Mouse (Mus musculus) hindbrain, embryonic 16.5 days (tissue): Measurements from ENCODE around the gene Mrpl9. TPM values are rescaled to one million over a fixed set of nuclear protein-coding genes. Genes with fewer than 3 reads are reported as not detected.

Source experiments
- ATAC-seq: fragments of 200-750 bp; cut with Nextera tagmentation; 2 replicates; pipeline ENCODE4 v1.8.0; 2017; ENCODE audit warnings: moderate TSS enrichment, moderate library complexity
- H3K27ac ChIP-seq: fragments of 300-500 bp; sonication (generic); 2 replicates; pipeline ENCODE4 v1.5.1; 2014; ENCODE audit warnings: low read depth, mild to moderate bottlenecking, control low read depth, low read length, moderate library complexity
- H3K27me3 ChIP-seq: fragments of 300-500 bp; sonication (generic); replicated peaks from 2 replicates; pipeline ENCODE4 v1.6.1; 2014; ENCODE audit warnings: low read length; ENCODE audit not compliant: control insufficient read depth, insufficient read depth
- H3K36me3 ChIP-seq: fragments of 300-500 bp; sonication (generic); 2 replicates; pipeline ENCODE4 v1.6.1; 2014; ENCODE audit warnings: mild to moderate bottlenecking, low read length, moderate library complexity, mixed read lengths; ENCODE audit not compliant: control insufficient read depth, insufficient read depth
- H3K4me1 ChIP-seq: fragments of 300-500 bp; sonication (generic); 2 replicates; pipeline ENCODE4 v1.6.1; 2014; ENCODE audit warnings: low read depth, low read length; ENCODE audit not compliant: control insufficient read depth, insufficient read depth
- H3K4me2 ChIP-seq: fragments of 300-500 bp; sonication (generic); 2 replicates; pipeline ENCODE4 v1.6.1; 2014; ENCODE audit warnings: mild to moderate bottlenecking, low read length, control low read depth, moderate library complexity
- H3K4me3 ChIP-seq: fragments of 300-500 bp; sonication (generic); 2 replicates; pipeline ENCODE4 v1.5.1; 2014; ENCODE audit warnings: mild to moderate bottlenecking, low read length, control low read depth, moderate library complexity
- H3K9ac ChIP-seq: fragments of 300-500 bp; sonication (generic); 2 replicates; pipeline ENCODE4 v1.6.1; 2014; ENCODE audit warnings: low read depth, mild to moderate bottlenecking, control low read depth, low read length, moderate library complexity
- H3K9me3 ChIP-seq: fragments of 300-500 bp; sonication (generic); 2 replicates; pipeline ENCODE4 v1.6.1; 2014; ENCODE audit warnings: mild to moderate bottlenecking, low read length, moderate library complexity; ENCODE audit not compliant: control insufficient read depth
- WGBS: fragments of 180-500 bp; shearing (Covaris S2); extraction: QIAGEN DNeasy Blood & Tissue Kit; methylation state at CpG from one replicate; pipeline ENCODE4 v1.1.7; 2014; 5-methylcytosine and 5-hydroxymethylcytosine counted together
- polyA plus RNA-seq: library from polyadenylated mRNA; unstranded; fragments of >200 nt; fragmentation: Nextera tagmentation; extraction: Ambion mirVana; gene quantifications from 2 replicates; pipeline ENCODE4 v1.2.1, GENCODE M21; 2015

Mrpl9 gene
- 63.7 and 64.5 TPM in 2 replicates for polyA plus RNA-seq

DNA sequence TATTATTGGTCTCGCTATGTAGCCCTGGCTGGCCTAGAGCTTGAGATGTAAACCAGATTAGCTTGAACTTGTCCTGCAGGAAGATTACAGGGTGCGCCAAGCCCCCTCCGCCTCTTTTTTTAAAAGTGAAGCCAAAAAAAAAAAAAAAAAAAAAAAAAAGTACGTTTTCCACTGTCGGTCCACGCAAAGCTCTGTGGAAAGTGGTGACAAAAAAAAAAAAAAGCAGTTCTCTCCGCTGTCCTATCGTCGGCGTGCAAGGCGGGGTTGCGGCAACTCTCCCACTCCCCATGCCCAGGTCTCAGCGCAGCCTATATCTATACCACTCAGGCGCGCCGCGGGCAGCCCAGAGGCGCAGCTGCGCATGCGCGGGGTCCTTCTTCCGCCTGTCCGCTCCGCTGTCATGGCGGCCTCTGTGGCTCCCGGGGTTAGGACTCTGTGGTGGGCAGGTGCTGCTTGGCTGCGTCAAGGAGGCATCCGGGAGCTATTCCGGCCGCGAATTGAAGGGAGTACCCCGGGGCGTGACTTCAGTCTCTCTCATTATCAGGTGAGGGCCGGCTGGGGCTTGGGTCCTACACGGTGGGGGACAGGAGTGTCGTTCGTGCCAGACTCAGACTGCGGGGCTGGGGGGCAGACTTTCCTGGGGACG, at the start of gene Mrpl9:
Gene Mrpl9 (plus strand): TSS at position 368 of the 646 bp plus-strand sequence.
- Histone ChIP-seq H3K36me3 (peaks cover 21% of the 10 kb centered on the region), H3K27ac (peak within 1 kb of the TSS; percentile 73), H3K4me2 (peak within 1 kb of the TSS; percentile 58), H3K9ac (peak within 1 kb of the TSS; percentile 90), H3K4me1 (peaks cover 6% of the 10 kb centered on the region), H3K4me3 (peak within 1 kb of the TSS; percentile 83), H3K9me3 (no peaks in the 10 kb centered on the region), H3K27me3 (no peaks in the 10 kb centered on the region)
- WGBS: 1% methylated on average over 39 of the region's 39 CpGs
- ATAC-seq: peak; percentile 99

DNA sequence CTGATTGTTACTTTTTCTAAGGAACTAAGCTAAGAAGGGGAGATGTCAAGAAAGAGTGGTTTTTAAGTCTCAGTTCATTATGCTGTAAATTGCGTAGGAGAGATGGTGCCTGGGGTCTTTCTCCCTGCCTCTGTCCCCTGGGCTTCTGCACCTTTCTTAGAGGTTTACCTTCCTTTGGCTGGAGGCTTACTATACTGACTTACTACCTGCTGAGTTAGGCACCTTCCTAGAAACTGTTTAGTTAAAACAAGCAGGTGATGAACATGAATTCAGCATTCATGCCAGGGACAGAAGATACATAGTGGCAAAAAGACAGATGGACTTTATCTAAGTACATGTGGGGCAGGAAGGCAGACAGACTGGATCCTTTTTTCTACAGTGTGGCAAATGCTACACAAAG, 46.8 kb upstream of the Mrpl9 start:
- no peak for ATAC-seq
- Histone ChIP-seq H3K36me3 (no peaks in the 10 kb centered on the region), H3K4me3 (no peak overlapping the region), H3K27ac (no peak overlapping the region), H3K9ac (no peak overlapping the region), H3K4me1 (peaks cover 9% of the 10 kb centered on the region), H3K9me3 (no peaks in the 10 kb centered on the region), H3K27me3 (no peaks in the 10 kb centered on the region), H3K4me2 (no peak overlapping the region)
- WGBS: 86% methylated on average over 1 of the region's 1 CpGs

DNA sequence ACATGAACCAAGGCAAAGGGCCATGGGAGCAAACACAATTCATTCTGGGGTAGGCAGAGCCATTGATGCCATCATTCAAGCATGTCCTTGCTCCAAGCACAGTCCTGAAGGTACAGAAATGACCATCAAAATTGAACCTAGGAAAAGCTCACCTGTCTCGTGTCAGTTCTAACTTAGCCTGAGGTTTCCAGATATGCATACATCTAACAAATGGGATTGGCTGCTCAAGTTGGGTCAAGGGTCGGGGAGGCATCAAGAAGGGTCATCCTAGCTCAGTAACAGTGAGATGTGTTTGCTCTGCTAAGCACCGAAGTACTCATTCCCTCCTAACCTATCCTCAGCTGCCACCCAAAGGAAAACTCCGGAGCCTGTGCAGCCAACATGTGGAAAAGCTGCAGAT, 46.3 kb upstream of the Mrpl9 start:
- Histone ChIP-seq H3K27ac (no peak overlapping the region), H3K4me1 (peaks cover 9% of the 10 kb centered on the region), H3K36me3 (no peaks in the 10 kb centered on the region), H3K4me3 (no peak overlapping the region), H3K4me2 (no peak overlapping the region), H3K9ac (no peak overlapping the region), H3K27me3 (no peaks in the 10 kb centered on the region), H3K9me3 (no peaks in the 10 kb centered on the region)
- ATAC-seq: no peak
- WGBS: 77% methylated on average over 4 of the region's 4 CpGs

DNA sequence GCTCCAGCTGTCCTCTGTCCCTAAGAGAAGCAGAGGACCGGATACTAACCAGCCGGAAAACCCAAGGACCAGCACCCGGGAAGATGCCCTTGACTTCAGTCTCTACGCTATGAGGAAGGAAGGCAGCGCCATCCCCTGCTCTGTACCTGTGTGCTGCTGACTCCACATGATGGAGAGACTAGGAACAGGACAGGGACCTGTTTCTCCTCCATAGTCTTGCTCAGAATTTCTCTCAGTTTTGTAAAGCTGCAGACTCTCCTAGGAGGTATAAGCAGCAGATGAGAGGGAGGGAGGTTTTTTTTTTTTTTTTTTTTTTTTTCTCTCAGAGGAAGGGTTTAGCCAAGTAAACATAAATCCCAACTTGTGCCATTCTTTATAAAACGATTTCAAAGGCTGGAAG, 44.9 kb upstream of the Mrpl9 start, which contains the start of gene Lingo4:
Gene Lingo4 (plus strand): TSS at position 301 of the 400 bp plus-strand sequence.
- H3K4me3 ChIP-seq: peak within 1 kb of the TSS; percentile 40
- no peak; the same call in 1 of the 2 replicates for ATAC-seq
- H3K27me3 ChIP-seq: no peaks in the 10 kb centered on the region
- peak within 1 kb of the TSS; percentile 10; the same call in 1 of the 2 replicates for H3K27ac ChIP-seq
- peaks cover 9% of the 10 kb centered on the region for H3K4me1 ChIP-seq
- H3K9ac ChIP-seq: peak within 1 kb of the TSS; percentile 60
- 70% methylated on average over 6 of the region's 6 CpGs for WGBS
- H3K4me2 ChIP-seq: peak within 1 kb of the TSS; percentile 67
- no peaks in the 10 kb centered on the region for H3K9me3 ChIP-seq
- H3K36me3 ChIP-seq: no peaks in the 10 kb centered on the region

DNA sequence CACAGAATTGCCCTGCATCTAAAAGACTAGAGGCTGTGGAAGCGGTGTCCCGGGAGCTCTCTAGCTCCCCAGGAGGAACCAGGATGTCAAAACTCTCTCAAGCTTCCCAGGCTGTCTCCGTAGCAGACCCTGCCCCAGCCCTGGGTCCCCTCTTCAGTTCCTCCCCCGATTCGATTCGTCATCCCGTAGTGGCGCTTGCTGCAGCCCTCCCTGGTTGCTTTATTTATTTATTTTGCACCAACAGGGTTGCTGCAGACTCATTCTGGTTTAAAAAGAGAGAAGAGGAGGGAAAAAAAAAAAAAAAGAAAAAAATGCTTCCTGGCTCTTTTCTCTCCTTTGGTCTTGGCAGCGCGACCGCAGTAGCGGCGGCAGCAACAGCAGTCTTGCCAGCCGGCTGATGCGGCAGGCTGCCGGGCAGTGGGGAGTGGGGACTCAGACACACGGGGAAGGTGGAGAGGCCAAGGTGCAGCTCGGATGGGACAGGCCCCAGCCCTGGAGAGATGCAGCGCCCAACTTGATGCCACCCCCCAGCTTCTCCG, 44.1 kb upstream of the Mrpl9 start:
- Histone ChIP-seq H3K4me3 (peak overlapping the region; percentile 40), H3K4me1 (peaks cover 9% of the 10 kb centered on the region), H3K9ac (peak overlapping the region; percentile 60), H3K27me3 (no peaks in the 10 kb centered on the region), H3K9me3 (no peaks in the 10 kb centered on the region), H3K27ac (peak overlapping the region; percentile 10; the same call in 1 of the 2 replicates), H3K4me2 (peak overlapping the region; percentile 67), H3K36me3 (no peaks in the 10 kb centered on the region)
- peak; percentile 77 for ATAC-seq
- WGBS: under 1% methylated on average over 19 of the region's 20 CpGs

DNA sequence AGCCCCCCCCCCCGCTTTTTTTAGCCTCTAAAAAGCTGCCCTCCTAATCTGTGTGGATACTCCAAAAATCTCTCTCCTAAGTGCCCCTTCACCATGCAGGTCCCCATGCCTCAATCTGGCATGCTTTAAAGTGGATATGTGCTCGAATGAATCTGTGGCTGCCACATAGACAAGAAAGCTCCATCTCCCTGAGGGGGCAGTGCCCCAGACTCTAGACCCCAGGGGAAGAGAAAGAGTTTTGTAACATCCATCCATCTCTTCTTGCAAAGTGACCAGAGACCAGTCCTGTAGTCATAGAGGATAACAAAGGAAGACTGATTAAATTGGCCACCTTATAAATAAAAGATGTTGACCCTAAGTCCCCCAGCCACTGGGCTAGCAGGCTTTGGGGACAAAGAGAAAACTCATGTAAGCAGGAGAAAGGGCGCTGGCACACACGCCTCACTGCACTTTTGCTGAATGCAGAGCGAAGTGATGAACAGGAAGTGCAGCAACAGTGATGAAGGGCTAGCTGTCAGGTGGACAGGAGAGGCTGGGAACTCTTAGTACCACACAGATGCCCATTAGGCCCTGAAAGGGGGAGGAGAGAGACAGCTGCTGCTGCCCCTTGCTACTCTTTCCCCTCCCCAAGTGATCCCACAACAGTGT, 43.3 kb upstream of the Mrpl9 start:
- peak overlapping the region; percentile 40 for H3K4me3 ChIP-seq
- no peaks in the 10 kb centered on the region for H3K36me3 ChIP-seq
- peak overlapping the region; percentile 60 for H3K9ac ChIP-seq
- H3K27me3 ChIP-seq: no peaks in the 10 kb centered on the region
- H3K9me3 ChIP-seq: no peaks in the 10 kb centered on the region
- 0 out of 2 replicates have a peak, but pooled peaks have one; percentile 13 for ATAC-seq
- H3K4me1 ChIP-seq: peaks cover 16% of the 10 kb centered on the region
- H3K4me2 ChIP-seq: peak overlapping the region; percentile 67
- WGBS: 18% methylated on average over 5 of the region's 5 CpGs
- H3K27ac ChIP-seq: no peak overlapping the region; the same call in 1 of the 2 replicates

DNA sequence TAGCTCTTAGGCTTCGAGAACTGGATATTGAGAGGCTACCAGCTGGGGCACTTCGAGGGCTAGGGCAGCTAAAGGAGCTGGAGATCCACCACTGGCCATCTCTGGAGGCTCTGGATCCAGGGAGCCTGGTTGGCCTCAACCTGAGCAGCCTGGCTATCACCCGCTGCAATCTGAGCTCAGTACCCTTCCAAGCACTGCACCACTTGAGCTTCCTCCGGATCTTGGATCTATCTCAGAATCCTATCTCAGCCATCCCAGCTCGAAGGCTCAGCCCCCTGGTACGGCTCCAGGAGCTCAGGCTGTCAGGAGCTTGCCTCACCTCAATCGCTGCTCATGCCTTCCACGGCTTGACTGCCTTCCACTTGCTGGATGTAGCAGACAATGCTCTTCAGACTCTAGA, 40.7 kb upstream of the Mrpl9 start:
- Histone ChIP-seq H3K4me1 (peaks cover 17% of the 10 kb centered on the region), H3K36me3 (no peaks in the 10 kb centered on the region; the same call in 1 of the 2 replicates), H3K9ac (no peak overlapping the region), H3K4me2 (no peak overlapping the region), H3K4me3 (no peak overlapping the region), H3K27me3 (no peaks in the 10 kb centered on the region), H3K9me3 (no peaks in the 10 kb centered on the region), H3K27ac (no peak overlapping the region)
- no peak for ATAC-seq
- 71% methylated on average over 8 of the region's 8 CpGs for WGBS

DNA sequence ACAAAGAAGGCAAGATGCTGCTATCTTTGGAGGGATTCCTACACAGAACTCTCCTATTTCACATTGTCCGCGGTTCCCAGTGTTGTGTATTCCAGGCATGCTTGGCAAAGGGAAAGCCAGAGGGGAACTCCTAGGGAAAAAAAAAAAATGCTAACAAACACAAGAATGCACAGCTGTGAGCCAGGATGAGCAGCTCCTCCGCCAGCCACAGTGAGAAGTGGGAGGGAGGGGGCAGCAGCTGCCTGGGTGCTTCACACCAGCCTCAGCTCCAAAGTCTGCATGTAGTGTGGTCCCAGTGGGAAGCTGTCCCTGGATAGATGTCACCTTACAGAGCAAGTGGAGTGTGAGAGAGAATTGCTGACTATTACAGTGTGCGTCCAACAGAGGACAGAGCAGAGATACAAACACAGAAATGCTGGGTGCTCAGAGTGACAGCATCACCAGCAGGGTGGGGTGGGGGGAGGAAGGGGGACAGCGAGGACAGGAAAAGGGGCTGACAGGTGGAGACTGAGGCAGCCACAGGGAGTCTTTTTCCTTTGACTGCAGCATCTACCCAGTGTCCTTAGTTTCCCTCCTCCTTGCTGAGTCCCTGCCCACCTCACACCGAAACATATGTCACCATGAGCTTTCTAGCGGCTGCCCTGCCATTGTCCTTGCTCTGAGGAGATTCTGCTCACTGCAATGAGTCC, 38.6 kb upstream of the Mrpl9 start:
- H3K9ac ChIP-seq: peak overlapping the region; percentile 17; the same call in 1 of the 2 replicates
- peak; percentile 64 for ATAC-seq

More for the DNA sequence above, 38.6 kb upstream of the Mrpl9 start:
- WGBS: 15% methylated on average over 7 of the region's 7 CpGs
- no peak overlapping the region; the same call in 1 of the 2 replicates for H3K4me2 ChIP-seq
- H3K4me1 ChIP-seq: peaks cover 10% of the 10 kb centered on the region
- no peaks in the 10 kb centered on the region for H3K27me3 ChIP-seq
- H3K4me3 ChIP-seq: no peak overlapping the region
- no peaks in the 10 kb centered on the region for H3K9me3 ChIP-seq
- peak overlapping the region; percentile 21; the same call in 1 of the 2 replicates for H3K27ac ChIP-seq
- H3K36me3 ChIP-seq: peaks cover 2% of the 10 kb centered on the region; the same call in 1 of the 2 replicates
